Mouse (Mus musculus): ENCODE results near the gene Cntfr.

Gene Cntfr

DNA sequence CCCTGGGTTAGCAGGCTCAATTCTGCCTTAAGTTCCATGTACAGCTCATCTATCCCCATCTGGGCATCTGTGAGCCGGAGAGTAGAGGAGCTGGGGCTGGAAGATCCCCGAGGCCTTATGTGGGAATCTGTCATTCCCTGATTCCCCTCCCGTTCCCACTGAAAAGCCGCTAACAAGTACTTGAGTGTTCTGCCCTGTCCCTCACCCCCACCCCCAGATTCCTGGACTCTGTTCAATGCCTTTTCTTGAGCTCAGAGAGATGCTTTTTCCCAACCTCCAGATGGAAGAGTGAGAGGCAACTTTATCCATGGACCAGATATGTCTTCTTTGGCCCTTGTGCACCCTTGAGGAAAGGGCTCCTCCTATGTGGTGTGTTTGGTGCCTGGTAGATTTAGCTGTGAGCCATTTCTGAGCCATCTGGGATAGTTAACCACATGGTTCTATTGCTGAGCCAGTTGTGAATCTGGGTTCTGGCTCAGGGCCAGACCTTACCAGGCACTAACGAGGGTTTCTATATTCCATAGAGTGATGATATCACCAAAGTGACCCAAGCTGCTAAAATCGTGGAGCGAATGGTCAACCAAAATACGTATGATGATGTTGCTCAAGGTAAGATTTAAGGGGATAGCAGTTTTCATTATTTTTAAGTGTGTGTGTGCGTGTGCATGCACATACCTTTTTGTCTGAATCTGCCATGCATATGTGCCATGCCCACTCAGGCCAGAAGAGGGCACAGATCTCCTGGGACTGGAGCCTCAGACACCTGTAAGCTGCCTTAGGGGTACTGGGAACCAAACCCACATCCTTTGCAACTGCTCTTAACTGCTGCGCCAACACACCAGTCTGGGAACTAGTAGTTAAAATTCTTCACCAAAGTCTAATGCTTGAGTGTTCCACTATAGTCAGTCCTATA, 87.0 kb downstream of the Cntfr start:
- no peak for DNase-seq

Measured in heart, adult 11 months (tissue).